Mouse (Mus musculus): ENCODE measurements at regions not wholly inside any gene's neighbourhood (a gene's known extent, or its start where the extent isn't known, plus 50 kb on each side); places are given as distances from the start of the nearest gene placed in this dataset.

DNA sequence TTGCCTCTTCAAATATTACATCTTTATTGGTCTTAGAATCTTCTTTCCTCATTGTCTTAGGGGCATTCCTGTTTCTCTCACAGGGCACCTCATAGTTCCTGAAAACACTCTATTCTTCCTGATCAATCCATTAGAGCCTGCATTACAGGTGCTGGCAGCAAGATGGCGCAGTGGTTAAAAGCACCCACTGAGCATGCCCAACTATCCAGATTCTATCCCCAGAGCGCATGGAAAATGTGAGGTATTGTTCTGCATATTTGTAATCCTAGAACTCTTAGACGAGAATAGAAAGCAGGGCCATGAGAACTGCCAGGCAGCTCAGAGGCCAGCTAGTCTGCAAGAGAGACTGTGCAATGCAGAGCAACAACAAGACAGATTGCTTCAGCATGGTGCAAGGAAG, 67.7 kb upstream of the Fam98a start:
- TF ChIP-seq POU5F1 (IDR thresholded peaks at IDR 0.05; ENCODE audit: borderline replicate concordance, low read length) (no peak), CTCF (conservative IDR thresholded peaks at IDR 0.05; ENCODE audit: low read length) (peak; percentile 54), NANOG (IDR thresholded peaks at IDR 0.05; ENCODE audit: borderline replicate concordance, low read length) (no peak)
- H3K4me3 ChIP-seq (replicated peaks; ENCODE audit: low read length), result no peak overlapping the region
- H3K9me3 ChIP-seq (ENCODE audit: low read length), result no peaks in the 10 kb centered on the region
- no peaks in the 10 kb centered on the region for H3K27me3 ChIP-seq (ENCODE audit: insufficient read depth, low read length)
- no peaks in the 10 kb centered on the region for H3K36me3 ChIP-seq (ENCODE audit: insufficient read depth, low read length)
- no peaks in the 10 kb centered on the region for H3K4me1 ChIP-seq (replicated peaks; ENCODE audit: low read depth, low read length)

DNA sequence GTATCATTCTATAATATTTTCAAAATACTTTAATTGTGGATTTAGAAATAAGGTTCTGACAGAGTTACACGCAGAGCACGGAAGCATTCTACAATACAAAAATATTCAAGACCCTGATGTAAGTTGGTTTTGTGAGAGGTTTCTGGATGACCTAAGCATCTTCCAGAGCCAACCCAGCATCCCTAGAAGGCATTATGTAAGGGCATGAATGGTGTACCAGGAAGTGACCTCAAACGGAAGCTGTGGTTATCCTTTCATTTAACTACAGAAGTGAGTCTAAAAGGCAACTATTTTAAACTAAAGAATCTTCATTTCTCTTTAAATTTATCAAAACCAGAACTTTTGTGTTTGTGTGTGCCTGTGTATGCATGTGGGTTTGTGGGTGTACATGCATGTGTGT, 66.8 kb upstream of the Fam98a start:
- TF ChIP-seq NANOG (IDR thresholded peaks at IDR 0.05; ENCODE audit: borderline replicate concordance, low read length), result no peak
- no peak for TF ChIP-seq CTCF (conservative IDR thresholded peaks at IDR 0.05; ENCODE audit: low read length)
- TF ChIP-seq POU5F1 (IDR thresholded peaks at IDR 0.05; ENCODE audit: borderline replicate concordance, low read length), result no peak
- no peaks in the 10 kb centered on the region for H3K36me3 ChIP-seq (ENCODE audit: insufficient read depth, low read length)
- H3K27me3 ChIP-seq (ENCODE audit: insufficient read depth, low read length), result no peaks in the 10 kb centered on the region
- H3K4me1 ChIP-seq (replicated peaks; ENCODE audit: low read depth, low read length), result no peaks in the 10 kb centered on the region
- no peaks in the 10 kb centered on the region for H3K9me3 ChIP-seq (ENCODE audit: low read length)
- H3K4me3 ChIP-seq (replicated peaks; ENCODE audit: low read length), result no peak overlapping the region

DNA sequence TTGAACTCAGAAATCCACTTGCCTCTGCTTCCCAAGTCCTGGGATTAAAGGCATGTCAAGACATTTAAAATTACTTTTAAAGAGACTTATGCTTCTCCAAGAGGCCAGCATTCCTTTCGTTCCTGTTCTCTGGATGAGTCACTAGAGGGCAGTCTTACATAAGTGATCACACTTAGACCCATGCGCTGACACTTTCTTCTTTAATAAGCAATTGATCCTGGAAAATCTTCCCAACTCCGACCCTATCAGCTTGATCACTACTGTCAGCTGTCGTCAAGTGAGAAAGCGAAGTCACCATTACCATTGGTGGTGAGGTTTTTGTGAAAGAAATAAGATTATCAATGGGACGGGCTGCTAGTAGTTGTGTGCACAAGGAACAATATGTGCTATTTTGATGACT, 65.5 kb upstream of the Fam98a start:
- no peak for TF ChIP-seq NANOG (IDR thresholded peaks at IDR 0.05; ENCODE audit: borderline replicate concordance, low read length)
- TF ChIP-seq CTCF (conservative IDR thresholded peaks at IDR 0.05; ENCODE audit: low read length), result peak; percentile 37
- no peaks in the 10 kb centered on the region for H3K27me3 ChIP-seq (ENCODE audit: insufficient read depth, low read length)
- H3K4me1 ChIP-seq (replicated peaks; ENCODE audit: low read depth, low read length), result no peaks in the 10 kb centered on the region

GRCm38 (mm10) chr17:75615335-75615734, 63.6 kb upstream of the Fam98a start:
- no peaks in the 10 kb centered on the region for H3K36me3 ChIP-seq (ENCODE audit: insufficient read depth, low read length)
- no peak for TF ChIP-seq POU5F1 (IDR thresholded peaks at IDR 0.05; ENCODE audit: borderline replicate concordance, low read length)
- peak; percentile 75 for TF ChIP-seq CTCF (conservative IDR thresholded peaks at IDR 0.05; ENCODE audit: low read length)

More for the DNA sequence above, 65.5 kb upstream of the Fam98a start:
- H3K4me3 ChIP-seq (replicated peaks; ENCODE audit: low read length), result no peak overlapping the region
- H3K9me3 ChIP-seq (ENCODE audit: low read length), result no peaks in the 10 kb centered on the region
- no peaks in the 10 kb centered on the region for H3K36me3 ChIP-seq (ENCODE audit: insufficient read depth, low read length)

DNA sequence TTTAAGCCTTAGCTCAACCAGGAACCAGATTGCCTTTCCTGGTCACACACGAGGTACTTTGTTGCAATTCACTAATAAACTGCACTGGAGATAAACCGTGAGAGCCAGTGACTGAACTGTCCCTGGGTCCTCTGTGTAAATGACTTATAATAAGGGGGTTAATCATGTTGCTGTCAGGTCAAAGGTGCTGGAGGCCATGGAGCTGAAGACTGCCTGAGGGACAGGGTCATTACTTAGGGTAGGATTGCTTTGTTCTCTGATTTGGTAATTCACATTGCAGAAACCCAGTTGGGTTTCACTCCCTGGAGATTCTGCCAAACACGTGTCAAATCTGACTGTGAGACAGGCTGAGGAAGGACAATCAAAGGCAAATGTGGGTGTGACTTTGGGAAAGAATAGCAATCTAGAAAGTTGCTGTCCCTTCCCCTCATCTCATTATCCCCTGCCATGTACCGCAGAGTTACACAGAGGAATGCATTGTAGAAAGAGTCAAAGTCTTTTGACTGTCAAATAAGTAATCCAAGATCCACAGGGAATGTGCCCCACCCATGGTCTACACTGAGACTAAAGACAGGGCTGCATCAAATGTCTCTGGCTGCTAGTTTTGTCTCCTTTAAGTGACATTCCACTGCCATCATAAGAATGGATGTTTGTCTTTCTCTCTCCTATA, 51.8 kb upstream of the Fam98a start:
- Histone ChIP-seq H3K27me3 (ENCODE audit: insufficient read depth, low read length) (no peaks in the 10 kb centered on the region), H3K4me1 (replicated peaks; ENCODE audit: low read depth, low read length) (peaks cover 5% of the 10 kb centered on the region; the same call in 1 of the 2 replicates), H3K4me3 (replicated peaks; ENCODE audit: low read length) (no peak overlapping the region), H3K9me3 (ENCODE audit: low read length) (no peaks in the 10 kb centered on the region), H3K36me3 (ENCODE audit: insufficient read depth, low read length) (no peaks in the 10 kb centered on the region)
- TF ChIP-seq CTCF (conservative IDR thresholded peaks at IDR 0.05; ENCODE audit: low read length) (no peak), NANOG (IDR thresholded peaks at IDR 0.05; ENCODE audit: borderline replicate concordance, low read length) (no peak), POU5F1 (IDR thresholded peaks at IDR 0.05; ENCODE audit: borderline replicate concordance, low read length) (no peak)

More at GRCm38 (mm10) chr17:75615335-75615734, 63.6 kb upstream of the Fam98a start:
- no peaks in the 10 kb centered on the region for H3K27me3 ChIP-seq (ENCODE audit: insufficient read depth, low read length)
- H3K4me1 ChIP-seq (replicated peaks; ENCODE audit: low read depth, low read length), result no peaks in the 10 kb centered on the region
- H3K9me3 ChIP-seq (ENCODE audit: low read length), result no peaks in the 10 kb centered on the region
- H3K4me3 ChIP-seq (replicated peaks; ENCODE audit: low read length), result no peak overlapping the region

Data from E14TG2a.4 (cell line).